Mouse (Mus musculus): Measurements from ENCODE around the gene Fbxo9. TPM values are rescaled to one million over a fixed set of nuclear protein-coding genes. Genes with fewer than 3 reads are reported as not detected.

Fbxo9 gene
- polyA plus RNA-seq, 1 experiment from 2014 or later, result 67.5 TPM

DNA sequence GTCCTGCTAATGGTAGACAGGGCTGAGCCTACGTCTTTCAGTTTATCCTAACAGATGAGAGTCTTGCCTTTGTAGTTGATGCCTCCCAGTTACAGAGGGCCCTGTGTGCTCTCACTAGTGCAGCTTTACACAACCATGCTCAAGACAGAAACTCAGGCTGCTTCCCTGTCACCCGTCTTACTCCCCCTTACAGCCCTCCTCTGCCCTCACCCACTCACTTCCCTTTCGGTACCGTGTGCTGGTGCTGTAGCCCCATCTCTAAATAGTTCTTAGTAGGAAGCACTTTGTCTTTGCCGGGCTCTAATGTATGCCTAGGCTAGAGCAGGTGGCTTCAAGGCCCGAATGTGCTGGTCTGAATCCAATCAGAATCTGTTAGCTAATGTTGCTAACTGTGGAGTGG is 15.4 kb upstream of the Fbxo9 start:
- 88% methylated on average over 6 of the region's 6 CpGs for WGBS
- H3K36me3 ChIP-seq (replicated peaks), result 0 out of 2 replicates have a peak, but pooled peaks cover 2% of the 10 kb centered on the region
- no peak overlapping the region for H3K4me2 ChIP-seq
- no peak overlapping the region for H3K4me3 ChIP-seq
- no peaks in the 10 kb centered on the region for H3K27me3 ChIP-seq (replicated peaks)
- H3K9me3 ChIP-seq, result no peaks in the 10 kb centered on the region
- ATAC-seq (replicated peaks), result no peak
- no peak overlapping the region for H3K9ac ChIP-seq
- peaks cover 16% of the 10 kb centered on the region for H3K4me1 ChIP-seq
- H3K27ac ChIP-seq, result no peak overlapping the region

DNA sequence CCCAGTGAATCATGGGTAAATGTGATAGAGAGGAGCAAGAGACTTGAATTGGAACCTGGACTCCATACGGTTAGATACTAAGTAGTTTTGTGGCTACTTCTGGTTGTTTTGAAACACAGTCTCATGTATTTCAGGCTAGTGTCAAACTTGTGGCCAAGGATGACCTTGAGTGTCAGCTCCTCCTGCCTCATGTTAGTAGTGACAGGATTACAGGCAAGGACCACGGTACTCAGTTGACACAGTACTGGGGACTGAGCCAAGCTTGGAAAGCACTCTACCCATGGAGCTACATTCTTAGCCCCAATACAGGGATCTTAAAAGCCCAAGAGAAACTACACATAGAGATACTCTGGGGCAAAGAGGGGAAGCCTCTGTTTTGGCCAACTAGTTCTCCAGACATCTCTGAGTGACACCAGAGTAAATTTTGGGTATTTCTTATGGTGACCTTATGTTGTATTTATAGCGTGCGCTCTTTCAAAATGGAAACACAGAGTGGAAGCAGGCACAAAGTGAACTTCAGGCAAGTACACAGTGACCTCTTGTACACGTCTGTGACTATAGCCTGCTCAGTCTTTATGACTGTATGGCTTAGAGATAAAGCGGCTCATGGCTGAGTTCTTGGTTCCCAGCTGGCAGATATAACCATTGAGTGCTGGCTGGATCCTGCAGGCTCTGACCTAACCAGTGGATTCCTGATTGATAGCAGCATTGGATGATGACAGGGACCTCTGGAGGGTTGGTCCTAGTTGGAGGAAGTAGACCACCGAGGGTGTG is 14.3 kb upstream of the Fbxo9 start:
- Histone ChIP-seq H3K4me3 (no peak overlapping the region), H3K4me2 (no peak overlapping the region), H3K36me3 (replicated peaks) (peaks cover 8% of the 10 kb centered on the region; the same call in 1 of the 2 replicates), H3K9me3 (no peaks in the 10 kb centered on the region), H3K27ac (no peak overlapping the region), H3K4me1 (peaks cover 16% of the 10 kb centered on the region), H3K27me3 (replicated peaks) (no peaks in the 10 kb centered on the region), H3K9ac (no peak overlapping the region)
- 90% methylated on average over 7 of the region's 7 CpGs for WGBS
- no peak for ATAC-seq (replicated peaks)

DNA sequence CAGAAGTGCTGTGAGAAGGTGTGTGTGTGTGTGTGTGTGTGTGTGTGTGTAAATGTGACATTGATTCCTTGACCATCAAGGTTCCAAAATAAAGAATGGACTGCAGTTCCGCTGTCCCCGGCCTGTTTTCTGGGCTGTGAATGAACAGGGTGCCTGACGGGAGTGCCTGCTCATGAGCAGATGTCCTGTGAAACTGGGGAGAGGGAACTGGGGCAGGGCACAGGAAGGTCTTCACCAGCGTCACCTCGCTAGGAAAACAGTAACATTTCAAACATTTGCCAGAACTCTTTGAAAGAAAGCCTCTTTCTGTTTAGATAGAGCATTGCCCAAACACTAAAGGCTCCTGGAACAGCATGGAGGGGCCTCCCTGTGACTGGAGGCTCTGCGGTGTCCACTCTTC is 13.1 kb upstream of the Fbxo9 start:
- no peaks in the 10 kb centered on the region for H3K9me3 ChIP-seq
- no peak overlapping the region for H3K4me3 ChIP-seq
- ATAC-seq (replicated peaks), result no peak
- peaks cover 10% of the 10 kb centered on the region for H3K4me1 ChIP-seq
- WGBS, result 81% methylated on average over 6 of the region's 6 CpGs
- H3K36me3 ChIP-seq (replicated peaks), result peaks cover 8% of the 10 kb centered on the region; the same call in 1 of the 2 replicates
- no peak overlapping the region for H3K4me2 ChIP-seq
- no peak overlapping the region for H3K9ac ChIP-seq
- no peaks in the 10 kb centered on the region for H3K27me3 ChIP-seq (replicated peaks)
- no peak overlapping the region for H3K27ac ChIP-seq

DNA sequence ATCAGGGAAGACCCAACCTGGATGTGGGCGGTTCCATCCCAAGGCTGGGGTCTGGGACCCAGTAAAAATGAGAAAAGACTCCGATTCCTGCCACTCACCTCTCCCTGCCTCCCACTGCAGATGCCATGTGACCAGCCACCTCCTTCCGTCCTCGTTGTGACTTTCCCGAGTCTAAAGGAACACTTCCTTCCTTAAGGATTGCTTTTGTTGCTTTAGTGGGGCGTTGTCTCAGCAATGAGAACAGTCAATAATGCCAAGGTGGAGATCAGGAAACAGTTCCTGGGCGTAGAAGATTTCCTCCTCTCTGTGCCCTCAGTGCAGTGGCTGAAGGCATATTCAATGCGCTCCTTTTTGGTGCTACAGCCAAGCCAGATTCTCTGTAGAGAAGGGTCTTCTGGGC is 12.5 kb upstream of the Fbxo9 start:
- 92% methylated on average over 8 of the region's 8 CpGs for WGBS
- Histone ChIP-seq H3K4me2 (no peak overlapping the region), H3K4me1 (peaks cover 9% of the 10 kb centered on the region), H3K27ac (no peak overlapping the region), H3K27me3 (replicated peaks) (no peaks in the 10 kb centered on the region), H3K9ac (no peak overlapping the region), H3K36me3 (replicated peaks) (peaks cover 8% of the 10 kb centered on the region; the same call in 1 of the 2 replicates), H3K4me3 (no peak overlapping the region), H3K9me3 (no peaks in the 10 kb centered on the region)
- no peak for ATAC-seq (replicated peaks)

DNA sequence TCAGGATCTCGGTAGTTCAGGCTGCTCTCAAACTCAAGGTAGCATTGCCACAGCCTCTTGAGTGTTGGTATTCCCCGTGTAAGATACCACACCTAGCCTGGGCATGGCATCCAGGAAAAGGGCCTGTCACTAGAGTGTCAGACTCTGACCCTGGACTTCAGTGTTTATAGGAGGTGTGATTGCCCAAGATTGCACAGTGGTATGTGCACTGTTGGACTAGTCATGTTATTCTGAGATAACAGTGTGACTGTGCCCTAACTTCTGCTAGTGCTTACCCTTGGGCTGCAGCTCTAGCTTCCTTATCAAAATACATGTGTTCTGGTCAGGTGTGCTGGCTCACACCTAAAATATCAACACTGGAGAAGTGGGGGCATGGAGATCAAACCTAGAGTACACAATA is 8.8 kb upstream of the Fbxo9 start:
- H3K36me3 ChIP-seq (replicated peaks), result peaks cover 8% of the 10 kb centered on the region; the same call in 1 of the 2 replicates
- H3K27ac ChIP-seq, result no peak overlapping the region
- no peak overlapping the region for H3K4me3 ChIP-seq
- 92% methylated on average over 2 of the region's 2 CpGs for WGBS
- H3K9ac ChIP-seq, result no peak overlapping the region
- no peak overlapping the region for H3K4me2 ChIP-seq
- H3K4me1 ChIP-seq, result peaks cover 23% of the 10 kb centered on the region
- H3K9me3 ChIP-seq, result no peaks in the 10 kb centered on the region
- H3K27me3 ChIP-seq (replicated peaks), result no peaks in the 10 kb centered on the region
- no peak for ATAC-seq (replicated peaks)

DNA sequence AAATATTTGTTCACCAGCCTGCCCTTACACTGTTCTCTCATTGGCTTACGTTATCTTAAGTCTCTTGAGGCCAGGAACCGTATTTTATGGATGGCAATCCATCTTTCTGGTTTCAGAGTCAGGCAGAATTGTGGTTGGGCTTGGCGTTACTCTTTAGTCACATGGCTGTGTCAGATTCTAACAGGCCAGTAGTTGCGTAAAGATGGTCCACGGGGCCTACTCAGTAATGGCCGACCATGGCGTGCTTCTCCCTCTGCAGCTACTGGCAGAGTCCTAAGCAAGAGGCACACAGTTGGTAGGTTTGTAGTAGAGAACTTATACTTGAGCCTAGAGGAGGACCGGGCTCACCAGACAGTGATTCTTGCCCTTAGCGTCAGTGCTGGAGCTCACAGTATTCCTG is 6.9 kb upstream of the Fbxo9 start:
- Histone ChIP-seq H3K27ac (no peak overlapping the region), H3K4me2 (no peak overlapping the region), H3K36me3 (replicated peaks) (peaks cover 6% of the 10 kb centered on the region; the same call in 1 of the 2 replicates), H3K9ac (no peak overlapping the region), H3K4me1 (peaks cover 25% of the 10 kb centered on the region), H3K27me3 (replicated peaks) (no peaks in the 10 kb centered on the region), H3K4me3 (no peak overlapping the region), H3K9me3 (no peaks in the 10 kb centered on the region)
- ATAC-seq (replicated peaks), result no peak
- WGBS, result 95% methylated on average over 9 of the region's 9 CpGs

DNA sequence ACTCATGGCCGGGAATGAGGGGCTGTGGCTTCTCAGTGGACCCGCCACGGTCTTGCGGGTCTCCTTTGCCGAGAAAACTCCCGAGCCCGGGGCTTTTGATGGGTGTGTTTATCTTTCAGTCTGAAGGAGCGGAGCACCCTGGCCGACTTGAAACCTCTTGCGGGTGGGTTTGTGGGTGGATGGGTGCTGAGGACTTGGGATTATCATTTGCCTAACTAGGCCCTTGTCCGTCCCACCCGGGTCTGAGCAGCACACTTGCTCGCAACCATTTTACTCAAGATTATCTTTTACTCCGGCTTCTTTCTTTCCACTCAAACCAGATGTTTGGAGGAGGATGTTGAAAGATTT is 4.6 kb upstream of the Fbxo9 start:
- Histone ChIP-seq H3K27ac (peak overlapping the region; percentile 97), H3K36me3 (replicated peaks) (peaks cover 3% of the 10 kb centered on the region; the same call in 1 of the 2 replicates), H3K4me1 (peaks cover 30% of the 10 kb centered on the region), H3K27me3 (replicated peaks) (no peaks in the 10 kb centered on the region), H3K9ac (peak overlapping the region; percentile 99), H3K4me2 (peak overlapping the region; percentile 67), H3K9me3 (no peaks in the 10 kb centered on the region), H3K4me3 (peak overlapping the region; percentile 92)
- under 1% methylated on average over 14 of the region's 14 CpGs for WGBS
- peak; percentile 20 for ATAC-seq (replicated peaks)

DNA sequence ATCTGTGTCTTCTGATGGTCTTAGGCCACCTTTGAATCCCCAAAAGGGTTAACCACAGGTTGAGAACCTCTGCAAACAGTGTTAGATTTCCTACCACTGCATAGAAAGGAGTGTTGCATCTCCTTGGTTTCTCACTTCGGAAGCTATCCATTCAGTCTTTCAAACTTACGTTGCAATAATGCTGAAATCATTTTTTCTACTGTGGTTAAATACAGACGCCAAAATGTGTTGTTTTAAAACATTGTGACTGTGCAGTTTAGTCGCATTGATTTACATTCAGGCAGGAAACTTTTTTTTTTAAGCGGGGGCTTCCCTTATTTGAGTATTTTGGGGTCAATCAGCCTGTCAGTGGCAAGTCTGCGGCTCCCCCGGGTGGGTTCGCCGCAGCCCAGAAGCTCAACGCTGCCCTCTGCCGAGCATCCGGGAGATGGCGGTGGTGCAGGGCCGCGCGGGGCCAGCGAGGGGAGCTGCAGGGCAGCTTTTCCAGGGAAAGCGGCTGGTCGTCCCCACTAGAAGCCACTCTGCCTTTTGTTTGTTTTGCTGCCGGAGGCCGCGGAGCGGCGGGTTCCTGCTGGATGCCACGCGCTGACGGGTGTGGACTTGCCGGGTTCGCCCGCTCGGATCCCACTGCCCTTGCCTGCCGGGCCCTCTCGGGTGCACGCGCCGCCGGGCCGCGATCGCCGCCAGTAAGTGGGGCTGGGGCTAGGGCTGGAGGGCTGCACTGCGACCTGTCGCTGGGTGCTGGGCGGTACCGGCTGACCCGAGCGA is 4.1 kb upstream of the Fbxo9 start:
- 1% methylated on average over 47 of the region's 47 CpGs for WGBS
- peak overlapping the region; percentile 97 for H3K27ac ChIP-seq

DNA sequence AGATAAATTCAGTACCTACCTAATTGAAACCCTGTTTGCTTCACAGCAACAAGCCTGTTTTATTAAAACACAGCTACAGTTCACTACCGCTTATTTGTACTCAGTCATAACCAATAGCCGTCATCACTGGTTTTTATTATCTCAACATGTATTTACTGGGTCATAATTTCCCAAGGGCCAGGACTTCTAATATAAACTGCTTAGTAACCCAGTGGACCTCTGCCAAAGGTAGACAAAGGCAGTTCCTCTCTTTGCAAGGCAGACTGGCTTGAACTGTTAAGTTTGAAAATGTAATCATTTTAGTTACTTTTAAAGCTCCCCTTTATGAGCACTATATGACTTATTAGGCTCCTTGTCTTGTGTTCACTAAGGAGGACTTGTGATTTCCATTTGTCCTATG is 2.6 kb upstream of the Fbxo9 start:
- no peak overlapping the region for H3K4me2 ChIP-seq
- no peaks in the 10 kb centered on the region for H3K9me3 ChIP-seq
- no peak for ATAC-seq (replicated peaks)
- WGBS, result 94% methylated on average over 2 of the region's 2 CpGs
- H3K4me1 ChIP-seq, result peaks cover 44% of the 10 kb centered on the region
- no peak overlapping the region for H3K27ac ChIP-seq
- no peaks in the 10 kb centered on the region for H3K27me3 ChIP-seq (replicated peaks)
- H3K9ac ChIP-seq, result no peak overlapping the region
- no peaks in the 10 kb centered on the region for H3K36me3 ChIP-seq (replicated peaks)
- no peak overlapping the region for H3K4me3 ChIP-seq

More for the DNA sequence above, 4.1 kb upstream of the Fbxo9 start:
- no peaks in the 10 kb centered on the region for H3K27me3 ChIP-seq (replicated peaks)
- H3K4me2 ChIP-seq, result peak overlapping the region; percentile 67
- H3K4me1 ChIP-seq, result peaks cover 30% of the 10 kb centered on the region
- peak overlapping the region; percentile 99 for H3K9ac ChIP-seq
- H3K36me3 ChIP-seq (replicated peaks), result no peaks in the 10 kb centered on the region
- H3K4me3 ChIP-seq, result peak overlapping the region; percentile 92
- peak; percentile 77 for ATAC-seq (replicated peaks)
- H3K9me3 ChIP-seq, result no peaks in the 10 kb centered on the region

DNA sequence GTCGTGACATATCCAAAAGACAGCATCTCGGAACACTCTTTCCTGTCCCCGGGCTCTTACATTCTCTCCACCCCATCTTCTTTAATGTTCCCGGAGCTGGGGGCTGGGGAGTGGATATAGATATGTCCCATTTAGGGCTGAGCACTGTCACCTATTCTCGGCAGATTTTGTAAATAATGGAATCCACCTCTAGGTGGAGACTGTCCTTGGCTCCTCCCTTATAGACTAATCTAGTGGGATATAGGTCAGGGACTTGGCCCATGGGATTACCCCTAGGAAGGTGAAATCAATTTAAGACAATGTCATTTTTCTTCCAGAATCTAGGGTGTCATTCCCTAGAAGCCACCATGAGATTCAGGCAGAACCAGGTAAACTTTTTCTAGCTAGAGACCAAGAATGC is 791 bp upstream of the Fbxo9 start:
- H3K9ac ChIP-seq, result no peak overlapping the region
- H3K36me3 ChIP-seq (replicated peaks), result no peaks in the 10 kb centered on the region
- H3K4me3 ChIP-seq, result peak overlapping the region; percentile 59
- no peak overlapping the region for H3K27ac ChIP-seq
- no peaks in the 10 kb centered on the region for H3K9me3 ChIP-seq
- H3K4me1 ChIP-seq, result peaks cover 31% of the 10 kb centered on the region
- H3K4me2 ChIP-seq, result peak overlapping the region; percentile 90
- no peaks in the 10 kb centered on the region for H3K27me3 ChIP-seq (replicated peaks)
- ATAC-seq (replicated peaks), result no peak
- WGBS, result 45% methylated on average over 5 of the region's 5 CpGs

DNA sequence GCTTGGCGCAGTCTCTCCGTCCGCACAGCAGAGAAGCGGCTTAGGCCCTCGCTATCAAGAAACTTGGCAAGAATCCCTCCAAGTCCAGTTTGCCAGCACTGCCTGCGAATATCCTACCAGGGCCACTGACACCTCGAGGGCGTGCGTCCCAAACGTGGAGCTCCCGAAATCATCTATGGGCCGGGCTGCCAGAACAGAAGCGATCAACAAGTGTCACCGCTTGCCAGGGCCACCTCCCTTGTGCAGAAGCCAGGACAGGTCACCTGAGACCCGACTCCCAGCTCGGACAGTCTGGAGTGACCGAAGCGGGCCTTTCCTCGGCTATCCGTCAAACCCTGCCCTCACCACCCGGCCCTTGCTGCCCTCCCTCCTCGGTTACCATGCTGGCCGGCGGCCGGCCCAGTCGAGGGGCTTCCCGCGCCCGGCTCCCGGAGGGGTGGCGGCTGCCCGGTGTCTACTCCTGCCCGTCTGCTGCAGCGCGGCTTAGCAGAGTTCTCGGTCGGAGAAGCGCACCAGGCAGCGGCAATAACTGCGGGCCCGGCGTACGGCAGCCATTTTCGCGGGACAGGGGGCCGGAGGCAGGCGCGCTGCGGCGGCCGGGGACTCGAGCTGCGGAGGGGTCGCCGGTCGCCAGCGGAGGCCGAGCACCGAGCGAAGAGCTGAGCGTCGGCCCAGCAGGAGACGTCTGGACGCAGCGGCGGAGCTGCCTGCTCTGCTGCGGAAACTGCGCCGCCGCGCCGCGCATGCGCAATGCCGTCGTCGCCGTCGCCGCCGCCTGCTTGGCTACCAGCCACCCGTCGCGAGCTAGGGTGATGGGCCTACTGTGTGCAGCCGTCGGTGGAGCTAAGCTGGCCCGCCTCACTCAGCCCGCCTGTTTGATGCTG is 711 bp downstream of the Fbxo9 start:
- whole genome bisulfite sequencing, result under 1% methylated on average over 88 of the region's 88 CpGs

DNA sequence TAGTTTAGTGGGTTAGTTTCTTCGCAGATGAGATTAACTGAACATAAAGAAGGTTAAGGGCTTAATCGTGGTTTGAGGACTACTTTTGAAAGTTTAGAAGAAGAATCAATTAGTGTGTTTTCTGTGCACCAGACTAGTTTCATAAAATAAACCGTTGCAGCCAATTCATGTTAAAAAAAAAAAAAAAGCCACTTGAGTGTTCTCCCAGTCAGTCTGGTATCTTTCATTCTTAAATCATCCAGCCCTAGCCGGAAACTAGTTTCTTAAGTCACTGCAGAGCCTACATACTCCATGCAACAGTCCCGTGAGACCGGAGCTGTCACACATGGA is 1.3 kb downstream of the Fbxo9 start:
- H3K4me3 ChIP-seq, result peak overlapping the region; percentile 59
- no peaks in the 10 kb centered on the region for H3K27me3 ChIP-seq (replicated peaks)
- H3K36me3 ChIP-seq (replicated peaks), result no peaks in the 10 kb centered on the region
- ATAC-seq (replicated peaks), result no peak
- peaks cover 19% of the 10 kb centered on the region for H3K4me1 ChIP-seq
- WGBS, result 17% methylated on average over 6 of the region's 6 CpGs
- H3K9me3 ChIP-seq, result no peaks in the 10 kb centered on the region
- H3K9ac ChIP-seq, result peak overlapping the region; percentile 57
- peak overlapping the region; percentile 94; the same call in 1 of the 2 replicates for H3K27ac ChIP-seq
- H3K4me2 ChIP-seq, result peak overlapping the region; percentile 90

More for the DNA sequence above, 711 bp downstream of the Fbxo9 start:
- peaks cover 23% of the 10 kb centered on the region for H3K4me1 ChIP-seq
- H3K9ac ChIP-seq, result peak overlapping the region; percentile 57
- peak overlapping the region; percentile 94 for H3K27ac ChIP-seq
- ATAC-seq (replicated peaks), result peak; percentile 85
- H3K4me2 ChIP-seq, result peak overlapping the region; percentile 90
- no peaks in the 10 kb centered on the region for H3K27me3 ChIP-seq (replicated peaks)
- H3K36me3 ChIP-seq (replicated peaks), result no peaks in the 10 kb centered on the region
- no peaks in the 10 kb centered on the region for H3K9me3 ChIP-seq
- H3K4me3 ChIP-seq, result peak overlapping the region; percentile 59

Data from midbrain, embryonic 15.5 days (tissue).